Mouse (Mus musculus): ENCODE data around the gene Scimp. TPM values are rescaled to one million over a fixed set of nuclear protein-coding genes. Genes with fewer than 3 reads are reported as not detected.

Scimp gene
- polyA plus RNA-seq, 1 experiment from 2014 or later = 0.20 TPM

GRCm38 (mm10) chr11:70835381-70835831 is 23.0 kb upstream of the Scimp start:
- no peak overlapping the region for H3K27ac ChIP-seq (ENCODE audit: low read length)
- H3K4me1 ChIP-seq (ENCODE audit: insufficient read depth, low read length) = no peaks in the 10 kb centered on the region
- no peak overlapping the region for H3K9ac ChIP-seq (replicated peaks; ENCODE audit: low read length)
- 56% methylated on average over 6 of the region's 6 CpGs for WGBS
- no peak overlapping the region for H3K4me2 ChIP-seq (replicated peaks; ENCODE audit: low read depth, low read length)
- H3K4me3 ChIP-seq (ENCODE audit: low read length) = no peak overlapping the region
- H3K36me3 ChIP-seq (ENCODE audit: insufficient read depth, low read length) = no peaks in the 10 kb centered on the region
- H3K9me3 ChIP-seq (ENCODE audit: low read length) = no peaks in the 10 kb centered on the region
- H3K27me3 ChIP-seq (ENCODE audit: insufficient read depth, low read length) = no peaks in the 10 kb centered on the region
- no peak for ATAC-seq (ENCODE audit: low FRiP score, low TSS enrichment)

- ATAC-seq (ENCODE audit: low FRiP score, low TSS enrichment) = no peak
- Histone ChIP-seq H3K27me3 (ENCODE audit: insufficient read depth, low read length) (no peaks in the 10 kb centered on the region), H3K9ac (replicated peaks; ENCODE audit: low read length) (no peak overlapping the region), H3K4me2 (replicated peaks; ENCODE audit: low read depth, low read length) (no peak overlapping the region), H3K4me1 (ENCODE audit: insufficient read depth, low read length) (no peaks in the 10 kb centered on the region), H3K36me3 (ENCODE audit: insufficient read depth, low read length) (no peaks in the 10 kb centered on the region), H3K9me3 (ENCODE audit: low read length) (no peaks in the 10 kb centered on the region), H3K27ac (ENCODE audit: low read length) (no peak overlapping the region), H3K4me3 (ENCODE audit: low read length) (no peak overlapping the region)
- 80% methylated on average over 3 of the region's 3 CpGs for WGBS
These were observed 21.4 kb upstream of the Scimp start for GRCm38 (mm10) chr11:70833831-70834230.

- ATAC-seq (ENCODE audit: low FRiP score, low TSS enrichment) = no peak
- Histone ChIP-seq H3K36me3 (ENCODE audit: insufficient read depth, low read length) (no peaks in the 10 kb centered on the region), H3K4me3 (ENCODE audit: low read length) (no peak overlapping the region)
These were observed 21.0 kb upstream of the Scimp start for GRCm38 (mm10) chr11:70833408-70833807.

GRCm38 (mm10) chr11:70831201-70831600 is 18.8 kb upstream of the Scimp start:
- Histone ChIP-seq H3K27ac (ENCODE audit: low read length) (no peak overlapping the region), H3K9ac (replicated peaks; ENCODE audit: low read length) (no peak overlapping the region), H3K4me1 (ENCODE audit: insufficient read depth, low read length) (no peaks in the 10 kb centered on the region), H3K27me3 (ENCODE audit: insufficient read depth, low read length) (no peaks in the 10 kb centered on the region), H3K4me3 (ENCODE audit: low read length) (no peak overlapping the region), H3K4me2 (replicated peaks; ENCODE audit: low read depth, low read length) (no peak overlapping the region), H3K9me3 (ENCODE audit: low read length) (no peaks in the 10 kb centered on the region), H3K36me3 (ENCODE audit: insufficient read depth, low read length) (no peaks in the 10 kb centered on the region)
- WGBS = 65% methylated on average over 3 of the region's 3 CpGs
- ATAC-seq (ENCODE audit: low FRiP score, low TSS enrichment) = no peak

More at GRCm38 (mm10) chr11:70833408-70833807, 21.0 kb upstream of the Scimp start:
- H3K27me3 ChIP-seq (ENCODE audit: insufficient read depth, low read length) = no peaks in the 10 kb centered on the region
- H3K9me3 ChIP-seq (ENCODE audit: low read length) = no peaks in the 10 kb centered on the region
- H3K9ac ChIP-seq (replicated peaks; ENCODE audit: low read length) = no peak overlapping the region
- no peaks in the 10 kb centered on the region for H3K4me1 ChIP-seq (ENCODE audit: insufficient read depth, low read length)
- H3K4me2 ChIP-seq (replicated peaks; ENCODE audit: low read depth, low read length) = no peak overlapping the region
- H3K27ac ChIP-seq (ENCODE audit: low read length) = no peak overlapping the region

GRCm38 (mm10) chr11:70828975-70829615 is 16.7 kb upstream of the Scimp start:
- H3K27me3 ChIP-seq (ENCODE audit: insufficient read depth, low read length) = no peaks in the 10 kb centered on the region
- H3K4me2 ChIP-seq (replicated peaks; ENCODE audit: low read depth, low read length) = no peak overlapping the region
- H3K4me3 ChIP-seq (ENCODE audit: low read length) = no peak overlapping the region
- no peak overlapping the region for H3K27ac ChIP-seq (ENCODE audit: low read length)
- H3K9me3 ChIP-seq (ENCODE audit: low read length) = no peaks in the 10 kb centered on the region
- no peak for ATAC-seq (ENCODE audit: low FRiP score, low TSS enrichment)
- H3K9ac ChIP-seq (replicated peaks; ENCODE audit: low read length) = no peak overlapping the region
- H3K4me1 ChIP-seq (ENCODE audit: insufficient read depth, low read length) = no peaks in the 10 kb centered on the region
- 81% methylated on average over 11 of the region's 11 CpGs for WGBS
- no peaks in the 10 kb centered on the region for H3K36me3 ChIP-seq (ENCODE audit: insufficient read depth, low read length)

- no peaks in the 10 kb centered on the region for H3K36me3 ChIP-seq (ENCODE audit: insufficient read depth, low read length)
- H3K9me3 ChIP-seq (ENCODE audit: low read length) = no peaks in the 10 kb centered on the region
- H3K4me1 ChIP-seq (ENCODE audit: insufficient read depth, low read length) = peaks cover 10% of the 10 kb centered on the region
- no peak for ATAC-seq (ENCODE audit: low FRiP score, low TSS enrichment)
- WGBS = 81% methylated on average over 2 of the region's 2 CpGs
- H3K4me3 ChIP-seq (ENCODE audit: low read length) = no peak overlapping the region
- H3K27me3 ChIP-seq (ENCODE audit: insufficient read depth, low read length) = no peaks in the 10 kb centered on the region
- no peak overlapping the region for H3K27ac ChIP-seq (ENCODE audit: low read length)
- no peak overlapping the region for H3K4me2 ChIP-seq (replicated peaks; ENCODE audit: low read depth, low read length)
- no peak overlapping the region for H3K9ac ChIP-seq (replicated peaks; ENCODE audit: low read length)
These were observed 13.8 kb upstream of the Scimp start for GRCm38 (mm10) chr11:70826207-70826606.

GRCm38 (mm10) chr11:70821728-70822591 is 9.6 kb upstream of the Scimp start:
- H3K4me3 ChIP-seq (ENCODE audit: low read length) = peak overlapping the region; percentile 8; the same call in 1 of the 2 replicates
- WGBS = 25% methylated on average over 17 of the region's 17 CpGs
- H3K27ac ChIP-seq (ENCODE audit: low read length) = peak overlapping the region; percentile 39
- peak overlapping the region; percentile 33 for H3K4me2 ChIP-seq (replicated peaks; ENCODE audit: low read depth, low read length)
- H3K9ac ChIP-seq (replicated peaks; ENCODE audit: low read length) = no peak overlapping the region
- no peaks in the 10 kb centered on the region for H3K36me3 ChIP-seq (ENCODE audit: insufficient read depth, low read length)
- H3K9me3 ChIP-seq (ENCODE audit: low read length) = no peaks in the 10 kb centered on the region; the same call in 1 of the 2 replicates
- peak; percentile 80 for ATAC-seq (ENCODE audit: low FRiP score, low TSS enrichment)
- peaks cover 10% of the 10 kb centered on the region for H3K4me1 ChIP-seq (ENCODE audit: insufficient read depth, low read length)
- H3K27me3 ChIP-seq (ENCODE audit: insufficient read depth, low read length) = no peaks in the 10 kb centered on the region

- no peaks in the 10 kb centered on the region for H3K27me3 ChIP-seq (ENCODE audit: insufficient read depth, low read length)
These were observed 7.7 kb upstream of the Scimp start for GRCm38 (mm10) chr11:70820120-70820519.

GRCm38 (mm10) chr11:70816770-70817169 is 4.4 kb upstream of the Scimp start:
- no peaks in the 10 kb centered on the region for H3K36me3 ChIP-seq (ENCODE audit: insufficient read depth, low read length)
- 75% methylated on average over 4 of the region's 4 CpGs for WGBS
- no peaks in the 10 kb centered on the region; the same call in 1 of the 2 replicates for H3K9me3 ChIP-seq (ENCODE audit: low read length)
- no peaks in the 10 kb centered on the region for H3K27me3 ChIP-seq (ENCODE audit: insufficient read depth, low read length)
- H3K9ac ChIP-seq (replicated peaks; ENCODE audit: low read length) = no peak overlapping the region
- peaks cover under 1% of the 10 kb centered on the region for H3K4me1 ChIP-seq (ENCODE audit: insufficient read depth, low read length)
- no peak for ATAC-seq (ENCODE audit: low FRiP score, low TSS enrichment)
- no peak overlapping the region for H3K4me3 ChIP-seq (ENCODE audit: low read length)
- no peak overlapping the region for H3K27ac ChIP-seq (ENCODE audit: low read length)
- H3K4me2 ChIP-seq (replicated peaks; ENCODE audit: low read depth, low read length) = no peak overlapping the region

More at GRCm38 (mm10) chr11:70820120-70820519, 7.7 kb upstream of the Scimp start:
- Histone ChIP-seq H3K36me3 (ENCODE audit: insufficient read depth, low read length) (no peaks in the 10 kb centered on the region), H3K27ac (ENCODE audit: low read length) (no peak overlapping the region), H3K9ac (replicated peaks; ENCODE audit: low read length) (no peak overlapping the region), H3K4me1 (ENCODE audit: insufficient read depth, low read length) (peaks cover 10% of the 10 kb centered on the region), H3K9me3 (ENCODE audit: low read length) (no peaks in the 10 kb centered on the region; the same call in 1 of the 2 replicates), H3K4me3 (ENCODE audit: low read length) (no peak overlapping the region), H3K4me2 (replicated peaks; ENCODE audit: low read depth, low read length) (no peak overlapping the region)
- ATAC-seq (ENCODE audit: low FRiP score, low TSS enrichment) = no peak
- whole genome bisulfite sequencing = 57% methylated on average over 8 of the region's 8 CpGs
